Mouse (Mus musculus) heart, postnatal 36 days (tissue): ENCODE data around the gene 4930404N11Rik. TPM values are rescaled to one million over a fixed set of nuclear protein-coding genes. Genes with fewer than 3 reads are reported as not detected.

Experiments used
- DNase-seq, 2 experiments: peaks; one replicate each; pipeline ENCODE4 v3.0.0; 2021 to 2022
- intact Hi-C: fragments of 180-260 bp; cut with DNase I; formaldehyde crosslinking; loops from one replicate; pipeline ENCODE4 v1.15.1; 2025
- total RNA-seq, 2 experiments: library from RNA; stranded (reverse); gene quantifications; 2 replicates each; pipeline ENCODE4 v1.2.3; 2021

Gene 4930404N11Rik
- total RNA-seq, 2 experiments from 2014 or later = 0.31 to 0.81 TPM

DNA sequence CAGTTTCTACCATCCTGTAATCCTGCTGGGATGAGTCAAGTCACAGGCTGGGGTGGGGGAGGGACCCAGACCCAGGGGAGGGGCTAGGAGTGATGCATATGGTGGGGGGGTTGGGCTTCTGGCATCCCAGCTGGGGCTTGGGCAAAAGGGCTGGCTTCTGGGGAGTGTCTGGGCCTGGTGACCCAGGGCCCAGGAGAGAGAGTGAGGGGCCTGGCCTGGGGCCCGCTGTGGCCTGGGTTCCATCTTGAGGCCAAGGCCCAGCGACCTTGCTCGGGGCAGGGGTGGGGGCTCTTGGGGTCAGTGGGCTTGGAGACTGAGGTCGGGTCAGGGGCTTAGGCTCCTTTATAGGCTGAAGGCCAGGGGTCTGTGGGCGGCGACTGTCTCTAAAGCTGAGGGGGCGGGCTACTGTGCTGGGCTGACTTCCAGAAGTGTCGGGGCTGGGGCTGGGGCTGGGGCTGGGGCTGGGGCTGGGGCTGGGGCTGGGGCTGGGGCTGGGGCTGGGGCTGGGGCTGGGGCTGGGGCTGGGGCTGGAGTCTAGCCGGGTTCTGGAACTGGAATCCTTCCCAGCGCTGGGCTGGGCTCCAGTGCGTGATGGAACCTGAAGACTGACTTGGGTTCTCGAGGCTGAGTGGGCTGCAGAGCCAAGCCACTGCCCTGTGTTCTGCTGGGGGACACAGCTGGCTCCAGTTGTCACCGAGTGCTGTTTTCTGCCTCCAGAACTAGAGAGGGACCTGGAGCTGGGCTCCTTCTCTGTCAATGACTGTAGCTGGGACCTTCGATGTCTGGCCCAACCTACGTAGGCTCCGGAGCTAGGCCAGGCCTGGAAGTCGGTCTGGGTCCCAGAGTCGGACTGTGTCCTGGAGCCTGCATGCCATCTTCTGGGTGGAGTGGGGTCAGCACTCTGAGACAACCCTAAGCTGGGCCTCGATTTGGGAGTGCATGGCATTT lies 29.9 kb downstream of the 4930404N11Rik start:
- DNase-seq = no peak
- intact Hi-C loops = no loop called here

DNA sequence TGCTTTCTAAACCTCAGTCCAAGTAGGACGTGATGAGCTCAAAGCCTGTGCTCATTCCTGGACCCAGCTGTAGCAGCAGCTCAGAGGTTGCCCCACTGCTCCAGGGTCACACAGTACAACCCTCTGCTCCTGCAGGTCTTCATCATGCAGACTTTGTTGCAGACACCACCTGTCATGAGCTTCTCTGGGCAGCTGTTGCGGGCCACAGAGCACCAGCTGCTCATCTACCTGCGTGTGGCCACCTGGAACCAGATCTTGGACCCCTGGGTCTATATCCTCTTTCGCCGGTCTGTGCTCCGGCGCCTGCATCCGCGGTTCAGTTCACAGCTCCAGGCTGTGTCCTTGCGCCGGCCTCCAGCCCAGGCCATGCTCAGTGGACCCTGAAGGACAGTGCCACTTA lies 31.3 kb downstream of the 4930404N11Rik start:
- no peak for DNase-seq
- intact Hi-C loops = no loop called here

DNA sequence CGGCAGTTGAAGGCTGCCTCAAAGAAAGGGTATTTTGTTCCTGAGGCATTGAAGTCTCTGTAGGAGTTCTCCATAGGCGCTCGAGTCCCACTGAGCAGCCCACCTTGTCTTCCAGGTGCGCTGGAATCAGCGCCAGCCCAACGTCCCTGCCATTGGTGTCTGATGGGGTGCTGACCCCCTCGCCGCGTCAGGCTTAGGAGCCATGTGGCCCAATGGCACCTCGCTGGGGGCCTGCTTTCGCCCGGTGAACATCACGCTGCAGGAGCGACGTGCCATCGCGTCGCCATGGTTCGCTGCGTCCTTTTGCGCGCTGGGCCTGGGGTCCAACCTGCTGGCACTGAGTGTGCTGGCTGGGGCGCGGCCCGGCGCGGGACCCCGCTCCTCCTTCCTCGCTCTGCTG lies 33.3 kb downstream of the 4930404N11Rik start:
- DNase-seq = no peak
- intact Hi-C loops = no loop called here

DNA sequence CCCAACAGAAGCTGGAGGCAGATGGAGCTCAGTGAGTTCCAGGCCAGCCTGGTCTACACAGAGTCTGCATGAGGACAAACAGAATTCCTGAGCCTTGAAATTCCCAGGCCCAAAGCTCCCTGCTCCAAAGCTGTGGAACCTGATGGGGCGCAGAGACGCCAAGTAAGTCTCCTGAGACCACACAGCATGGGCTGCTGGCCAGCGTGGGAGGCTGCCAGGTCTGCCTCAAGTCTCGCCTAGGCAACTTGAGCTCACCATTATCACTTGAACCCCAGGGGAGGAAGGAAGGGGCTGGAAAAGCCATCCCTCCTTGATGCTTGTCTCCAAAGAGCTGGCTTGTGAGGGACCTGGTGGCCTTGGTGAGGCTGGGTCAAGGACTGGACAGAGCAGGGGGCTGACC lies 35.6 kb downstream of the 4930404N11Rik start:
- DNase-seq = peak; percentile 73 to 75
- intact Hi-C loops = no loop called here

GRCm38 (mm10) chr10:81329194-81329975 lies 36.2 kb downstream of the 4930404N11Rik start:
- intact Hi-C loops = no loop called here
- DNase-seq = peak; percentile 13 to 37

GRCm38 (mm10) chr10:81328386-81328785 lies 37.2 kb downstream of the 4930404N11Rik start, which contains the start of gene Tbxa2r:
Tbxa2r (plus strand) TSS chr10:81328731.
- peak; percentile 62 to 71 for DNase-seq
- intact Hi-C loops = no loop called here

DNA sequence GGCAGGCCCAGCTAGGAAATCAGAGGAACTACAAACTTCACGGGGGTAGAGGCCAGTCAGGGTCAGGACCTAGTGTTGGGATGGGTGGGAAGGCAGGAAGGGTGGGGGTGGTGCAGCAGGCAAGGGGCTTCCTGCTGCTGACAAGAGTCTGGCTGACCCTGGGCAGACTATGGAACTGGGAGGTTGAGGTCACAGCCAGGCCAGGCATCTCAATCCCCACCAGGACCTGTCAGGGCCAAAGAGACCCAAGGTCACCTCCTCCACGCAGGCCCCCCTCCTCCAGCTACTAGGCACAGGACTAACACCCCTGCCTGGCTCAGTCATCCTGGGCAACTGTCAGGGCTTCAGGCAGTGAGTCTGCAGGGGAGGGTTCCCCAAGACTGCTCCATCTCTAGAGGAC lies 37.7 kb downstream of the 4930404N11Rik start:
- DNase-seq = peak in 1 of 2 experiments; percentile 35
- intact Hi-C loops = loop anchor here (2.0 kb wide), 1 partner anchor 13 kb away; no protein-coding TSS in a partner anchor

DNA sequence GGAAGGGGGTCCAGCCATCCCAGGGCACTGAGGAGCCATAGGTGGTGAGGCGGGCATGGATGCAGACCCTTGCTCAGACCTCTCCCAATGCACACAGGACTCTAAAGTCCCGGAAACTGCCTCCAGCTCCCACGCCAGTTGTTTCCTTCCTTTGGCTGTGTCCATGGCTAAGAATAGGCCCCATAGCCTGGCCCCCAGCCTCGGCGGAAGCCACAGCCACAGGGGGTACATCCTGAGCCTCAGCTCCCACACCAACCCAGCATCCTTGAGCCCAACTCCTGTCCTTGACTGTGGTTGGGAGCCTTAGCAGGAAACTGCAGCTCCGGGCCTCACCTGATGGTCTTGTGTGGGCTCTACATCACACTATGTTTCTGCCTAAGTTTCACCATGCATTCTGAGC lies 38.8 kb downstream of the 4930404N11Rik start:
- DNase-seq = peak; percentile 49 to 60
- intact Hi-C loops = loop anchor here (2.0 kb wide), 1 partner anchor 14 kb away; no protein-coding TSS in a partner anchor

GRCm38 (mm10) chr10:81325781-81326180 lies 39.8 kb downstream of the 4930404N11Rik start:
- intact Hi-C loops = loop anchor here (2.0 kb wide), 1 partner anchor 15 kb away; no protein-coding TSS in a partner anchor
- no peak for DNase-seq

DNA sequence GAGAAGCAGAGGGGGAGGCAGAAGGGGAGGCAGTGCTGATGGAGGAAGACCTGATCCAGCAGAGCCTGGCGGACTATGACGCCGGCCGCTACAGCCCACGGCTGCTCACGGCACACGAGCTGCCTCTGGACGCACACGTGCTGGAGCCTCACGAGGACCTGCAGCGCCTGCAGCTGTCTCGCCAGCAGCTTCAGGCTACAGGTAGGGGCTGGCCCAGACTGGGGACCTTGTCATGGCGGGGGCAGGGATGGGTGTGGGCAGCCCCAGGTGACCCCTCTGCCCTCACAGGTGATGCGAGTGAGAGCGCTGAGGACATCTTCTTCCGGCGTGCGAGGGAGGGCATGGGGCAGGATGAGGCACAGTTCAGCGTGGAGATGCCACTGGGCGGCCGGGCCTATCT lies 40.4 kb downstream of the 4930404N11Rik start:
- intact Hi-C loops = no loop called here

GRCm38 (mm10) chr10:81323791-81324530 lies 41.7 kb downstream of the 4930404N11Rik start:
- intact Hi-C loops = no loop called here
- no peak for DNase-seq

More for the DNA sequence above, 40.4 kb downstream of the 4930404N11Rik start:
- no peak for DNase-seq

- intact Hi-C loops = no loop called here
Measured at GRCm38 (mm10) chr10:81323141-81323775, 42.4 kb downstream of the 4930404N11Rik start.

GRCm38 (mm10) chr10:81322444-81322843 lies 43.2 kb downstream of the 4930404N11Rik start:
- no peak for DNase-seq
- intact Hi-C loops = no loop called here

More at GRCm38 (mm10) chr10:81323141-81323775, 42.4 kb downstream of the 4930404N11Rik start:
- DNase-seq = no peak

DNA sequence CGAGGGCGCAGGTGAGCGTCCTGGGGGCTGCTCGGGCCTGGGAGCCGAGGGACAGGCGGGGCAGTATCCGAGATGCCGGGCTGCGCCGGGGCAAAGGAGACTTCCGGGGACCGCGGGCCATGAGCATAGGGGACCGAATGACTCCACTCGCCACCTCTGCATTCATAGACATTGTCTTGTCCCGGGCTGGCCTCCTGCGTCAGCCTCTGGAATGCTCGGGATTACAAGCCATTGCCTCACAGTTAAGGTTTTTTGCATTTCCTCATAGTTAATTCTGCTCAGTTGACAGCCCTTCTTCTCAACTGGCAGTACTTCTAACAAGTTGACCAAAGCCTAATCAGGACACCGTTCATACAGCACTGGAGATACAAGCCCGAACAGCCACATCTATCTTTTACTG lies 44.2 kb downstream of the 4930404N11Rik start:
- no peak for DNase-seq
- intact Hi-C loops = no loop called here

- intact Hi-C loops = no loop called here
- peak; percentile 96 to 98 for DNase-seq
Measured at GRCm38 (mm10) chr10:81320550-81321347, 44.9 kb downstream of the 4930404N11Rik start, which contains the start of gene Cactin. Cactin (plus strand) TSS chr10:81321103.

DNA sequence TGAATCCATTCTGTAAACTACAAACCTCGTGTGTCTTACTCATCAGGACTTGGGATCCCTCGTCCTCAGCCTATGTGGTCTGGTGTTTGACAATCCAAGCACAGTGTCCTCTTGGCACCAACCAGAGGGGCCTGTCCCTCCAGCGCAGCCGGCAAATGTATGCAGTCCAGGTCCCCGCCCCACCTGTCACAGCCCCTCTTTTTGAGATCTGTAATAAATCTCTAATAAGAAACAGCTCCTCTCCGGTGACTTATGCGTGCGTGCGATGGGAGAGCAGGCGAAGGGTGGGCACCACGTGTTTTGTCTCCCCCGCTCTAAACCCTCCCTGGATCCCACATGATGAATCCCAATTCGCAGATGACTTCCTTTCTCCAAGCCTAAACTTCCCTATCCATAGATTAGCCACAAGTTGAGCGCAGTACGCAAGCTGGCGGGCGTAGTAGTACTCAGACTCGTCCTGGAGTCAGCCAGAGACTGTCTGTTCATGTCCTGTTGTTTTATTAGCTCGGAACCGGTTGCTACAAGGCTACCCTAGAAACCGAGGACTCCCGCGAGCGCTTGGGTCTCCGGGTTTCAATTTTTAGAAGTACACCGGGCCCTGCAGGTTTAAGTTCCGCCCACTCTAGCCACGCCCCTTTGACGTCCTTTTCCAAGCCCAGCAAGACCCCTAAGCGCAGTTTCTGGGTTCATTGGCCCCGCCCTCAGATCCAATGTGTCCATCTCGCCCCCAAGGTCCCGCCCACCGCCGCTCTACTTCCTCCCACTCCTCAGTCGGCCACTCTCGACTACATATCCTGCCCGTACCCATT lies 45.7 kb downstream of the 4930404N11Rik start:
- peak in 1 of 2 experiments; percentile 93 for DNase-seq
- intact Hi-C loops = loop anchor here (2.0 kb wide), 1 partner anchor 27 kb away; the partner anchor contains the start of gene Pip5k1c

- DNase-seq = peak in 1 of 2 experiments; percentile 36
- intact Hi-C loops = loop anchor here (2.0 kb wide), 1 partner anchor 27 kb away; the partner anchor contains the start of gene Pip5k1c
Measured at GRCm38 (mm10) chr10:81319330-81319699, 46.3 kb downstream of the 4930404N11Rik start.
